Mouse (Mus musculus) testis, adult 2 months (tissue): ENCODE data around the gene Ppme1. TPM values are rescaled to one million over a fixed set of nuclear protein-coding genes. Genes with fewer than 3 reads are reported as not detected.

Experiments
- H3K27ac ChIP-seq: fragments of 200-500 bp; 2 replicates; pipeline ENCODE4 v1.5.1; 2012; ENCODE audit warnings: low read depth, low read length; ENCODE audit not compliant: control insufficient read depth, insufficient read depth
- H3K27me3 ChIP-seq: fragments of 200-500 bp; 2 replicates; pipeline ENCODE4 v1.6.1; 2012; ENCODE audit warnings: mild to moderate bottlenecking, low read length, moderate library complexity; ENCODE audit not compliant: control insufficient read depth, insufficient read depth
- H3K36me3 ChIP-seq: fragments of 200-500 bp; 2 replicates; pipeline ENCODE4 v1.6.1; 2012; ENCODE audit warnings: mild to moderate bottlenecking, low read length; ENCODE audit not compliant: control insufficient read depth, insufficient read depth
- H3K4me1 ChIP-seq: fragments of 200-500 bp; 2 replicates; pipeline ENCODE4 v1.6.1; 2012; ENCODE audit warnings: low read length; ENCODE audit not compliant: control insufficient read depth, insufficient read depth
- H3K4me3 ChIP-seq: fragments of 200-500 bp; 2 replicates; pipeline ENCODE4 v1.5.1; 2012; ENCODE audit warnings: low read depth, mild to moderate bottlenecking, low read length, moderate library complexity, mixed read lengths; ENCODE audit not compliant: control insufficient read depth
- CTCF ChIP-seq: fragments of 200-500 bp; IDR thresholded peaks from 2 replicates; pipeline ENCODE4 v1.5.1; 2012; ENCODE audit warnings: low read depth, mild to moderate bottlenecking, inconsistent platforms, low read length, moderate library complexity; ENCODE audit not compliant: control insufficient read depth, insufficient read depth, insufficient replicate concordance
- POLR2A ChIP-seq: fragments of 200-500 bp; IDR thresholded peaks from 2 replicates; pipeline ENCODE4 v1.6.1; 2012; ENCODE audit warnings: low read depth, mild to moderate bottlenecking, inconsistent platforms, low read length, moderate library complexity; ENCODE audit not compliant: control insufficient read depth
- polyA plus RNA-seq: library from polyadenylated mRNA; depleted of rRNA; stranded (reverse); fragments of >200 nt; gene quantifications from 2 replicates; pipeline ENCODE4 v1.2.3, GENCODE M21; 2012

Ppme1 gene
- polyA plus RNA-seq, 1 experiment, result 138 TPM

DNA sequence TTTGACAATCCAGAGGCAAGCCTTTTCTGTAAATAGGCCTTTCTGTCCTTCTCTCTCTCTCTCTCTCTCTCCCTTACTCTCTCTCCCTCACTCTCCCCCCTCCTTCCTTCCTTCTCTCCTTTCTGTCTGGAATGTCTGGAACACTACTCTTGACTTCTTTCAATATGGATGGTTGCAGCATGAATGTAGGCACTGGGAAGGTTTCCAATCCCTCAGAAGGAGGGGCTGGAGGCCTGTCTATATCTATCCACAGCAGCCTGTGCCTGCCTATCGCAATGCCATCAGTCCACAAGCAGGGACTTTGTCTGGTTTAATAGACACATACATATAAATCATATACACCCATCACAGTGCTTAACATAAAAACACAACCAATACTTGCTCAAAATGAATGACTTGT lies 62.9 kb downstream of the Ppme1 start:
- H3K4me3 ChIP-seq, result no peak overlapping the region
- no peak overlapping the region for H3K27ac ChIP-seq
- TF ChIP-seq POLR2A (no peak), CTCF (no peak)
- no peaks in the 10 kb centered on the region for H3K36me3 ChIP-seq
- no peaks in the 10 kb centered on the region for H3K4me1 ChIP-seq
- no peaks in the 10 kb centered on the region for H3K27me3 ChIP-seq

DNA sequence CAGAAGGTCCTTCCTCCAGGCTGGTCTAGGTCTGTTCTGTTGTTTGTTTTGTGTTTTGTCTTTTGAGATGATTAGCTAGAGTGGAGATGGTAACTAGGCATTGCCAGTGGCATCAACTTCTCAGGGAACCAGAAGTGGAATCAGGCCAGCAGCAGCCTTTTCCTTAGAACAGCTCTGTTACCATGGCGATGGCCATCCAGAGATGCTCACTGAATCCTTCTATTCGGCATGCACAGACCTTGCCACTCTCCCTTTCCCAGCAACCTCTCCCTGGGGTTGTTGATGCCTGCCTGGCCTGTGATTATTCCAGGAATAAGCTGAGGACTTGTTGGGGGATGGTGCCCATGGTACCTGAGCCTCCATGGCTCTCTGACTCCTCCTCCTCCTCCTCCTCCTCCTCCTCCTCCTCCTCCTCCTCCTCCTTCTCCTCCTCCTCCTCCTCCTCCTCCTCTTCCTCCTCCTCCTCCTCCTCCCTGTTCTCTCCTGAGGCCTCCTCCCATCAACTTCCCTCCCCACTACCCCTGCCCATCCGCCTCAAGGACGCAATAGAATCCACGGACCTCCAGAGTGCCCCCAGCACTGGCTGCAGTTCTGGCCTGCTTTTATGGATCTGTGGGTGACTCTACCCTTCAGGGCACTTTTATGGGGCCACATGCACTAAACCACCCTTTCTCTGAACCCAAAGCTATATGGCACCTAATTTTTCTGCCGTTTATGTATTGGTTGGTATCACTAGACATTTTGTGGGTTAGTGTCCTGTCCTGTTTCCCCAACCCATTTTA lies 64.0 kb downstream of the Ppme1 start:
- Histone ChIP-seq H3K36me3 (no peaks in the 10 kb centered on the region), H3K27ac (no peak overlapping the region), H3K4me1 (no peaks in the 10 kb centered on the region), H3K4me3 (no peak overlapping the region), H3K27me3 (no peaks in the 10 kb centered on the region)
- no peak for TF ChIP-seq CTCF
- TF ChIP-seq POLR2A, result no peak

DNA sequence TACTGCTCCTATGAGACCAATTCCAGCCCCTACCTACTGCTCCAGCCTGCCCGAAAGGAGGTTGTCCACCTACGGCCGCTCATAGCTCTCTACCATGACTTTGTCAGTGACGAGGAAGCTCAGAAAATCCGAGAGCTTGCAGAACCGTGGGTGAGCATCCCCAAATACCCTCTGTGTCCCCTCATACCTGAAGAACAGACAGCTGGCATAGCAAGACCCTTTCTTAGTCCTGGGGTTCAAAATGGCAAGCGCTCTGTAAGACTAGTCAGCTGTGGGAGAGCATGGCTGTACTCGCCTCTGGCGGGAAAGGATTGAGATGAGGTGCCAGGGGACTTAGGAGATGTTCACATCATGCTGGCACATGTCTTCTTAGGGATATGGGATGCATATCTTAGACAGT lies 66.2 kb downstream of the Ppme1 start:
- TF ChIP-seq CTCF, result no peak
- TF ChIP-seq POLR2A, result no peak
- H3K27ac ChIP-seq, result no peak overlapping the region
- no peaks in the 10 kb centered on the region for H3K27me3 ChIP-seq
- peaks cover 2% of the 10 kb centered on the region; the same call in 1 of the 2 replicates for H3K4me1 ChIP-seq
- H3K36me3 ChIP-seq, result no peaks in the 10 kb centered on the region
- no peak overlapping the region for H3K4me3 ChIP-seq

DNA sequence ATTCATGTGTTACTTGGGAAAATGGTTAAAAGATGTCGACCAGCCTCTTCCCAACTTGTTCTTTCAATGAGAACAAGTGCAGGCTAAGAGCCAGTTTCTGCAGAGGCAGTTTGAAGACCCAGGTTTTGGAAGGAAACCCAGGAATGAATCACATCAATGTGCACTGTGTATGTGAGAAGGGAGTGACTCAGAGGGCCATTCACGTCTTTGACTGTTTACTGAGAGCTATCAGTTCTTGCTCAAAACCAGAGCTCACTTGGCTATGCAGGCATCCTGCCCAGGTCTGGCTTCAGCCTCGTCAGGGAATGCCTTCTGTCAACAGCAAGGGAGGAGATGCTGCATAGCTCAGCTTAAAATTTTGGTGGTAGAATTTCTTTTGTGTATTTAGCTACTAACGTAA lies 69.8 kb downstream of the Ppme1 start:
- Histone ChIP-seq H3K27ac (no peak overlapping the region), H3K4me1 (peaks cover 2% of the 10 kb centered on the region; the same call in 1 of the 2 replicates), H3K36me3 (no peaks in the 10 kb centered on the region), H3K4me3 (no peak overlapping the region), H3K27me3 (no peaks in the 10 kb centered on the region)
- no peak for TF ChIP-seq CTCF
- TF ChIP-seq POLR2A, result no peak

GRCm38 (mm10) chr7:100301390-100301789 lies 70.7 kb downstream of the Ppme1 start:
- H3K4me3 ChIP-seq, result no peak overlapping the region
- H3K27me3 ChIP-seq, result no peaks in the 10 kb centered on the region
- peaks cover 2% of the 10 kb centered on the region; the same call in 1 of the 2 replicates for H3K4me1 ChIP-seq
- no peaks in the 10 kb centered on the region for H3K36me3 ChIP-seq
- no peak overlapping the region for H3K27ac ChIP-seq
- no peak for TF ChIP-seq POLR2A
- no peak for TF ChIP-seq CTCF

- H3K36me3 ChIP-seq, result no peaks in the 10 kb centered on the region
- H3K27ac ChIP-seq, result no peak overlapping the region
- no peaks in the 10 kb centered on the region for H3K27me3 ChIP-seq
- TF ChIP-seq CTCF (no peak), POLR2A (no peak)
- no peak overlapping the region for H3K4me3 ChIP-seq
- H3K4me1 ChIP-seq, result peaks cover 2% of the 10 kb centered on the region; the same call in 1 of the 2 replicates
Observed at GRCm38 (mm10) chr7:100298861-100299510, 73.1 kb downstream of the Ppme1 start.

- Histone ChIP-seq H3K27me3 (no peaks in the 10 kb centered on the region), H3K27ac (no peak overlapping the region), H3K36me3 (no peaks in the 10 kb centered on the region), H3K4me3 (no peak overlapping the region), H3K4me1 (peaks cover 2% of the 10 kb centered on the region; the same call in 1 of the 2 replicates)
- no peak for TF ChIP-seq CTCF
- no peak for TF ChIP-seq POLR2A
Observed at GRCm38 (mm10) chr7:100296699-100297098, 75.4 kb downstream of the Ppme1 start.
